Mouse (Mus musculus): ENCODE results near the gene 5730596B20Rik.

GRCm38 (mm10) chr6:52137841-52138535 lies 39.3 kb upstream of the 5730596B20Rik start:
- TF ChIP-seq CTCF (IDR thresholded peaks at IDR 0.05; ENCODE audit: extremely low read depth, insufficient read depth, low read length): no peak
- TF ChIP-seq POLR2A (IDR thresholded peaks at IDR 0.05; ENCODE audit: extremely low read depth, insufficient read depth, low read length): no peak

Data from cortical plate, adult 2 months (tissue).